Mouse (Mus musculus) thymus, postnatal 14 days (tissue): ENCODE results near the gene Popdc3.
"Not testable (repeated sequence)": the region's sequence is repeated elsewhere in the genome, so short reads cannot be mapped to it uniquely, and the experiment has no call there.

Source experiments
- DNase-seq: peaks from one replicate; pipeline ENCODE4 v3.0.0; 2021

Gene Popdc3

DNA sequence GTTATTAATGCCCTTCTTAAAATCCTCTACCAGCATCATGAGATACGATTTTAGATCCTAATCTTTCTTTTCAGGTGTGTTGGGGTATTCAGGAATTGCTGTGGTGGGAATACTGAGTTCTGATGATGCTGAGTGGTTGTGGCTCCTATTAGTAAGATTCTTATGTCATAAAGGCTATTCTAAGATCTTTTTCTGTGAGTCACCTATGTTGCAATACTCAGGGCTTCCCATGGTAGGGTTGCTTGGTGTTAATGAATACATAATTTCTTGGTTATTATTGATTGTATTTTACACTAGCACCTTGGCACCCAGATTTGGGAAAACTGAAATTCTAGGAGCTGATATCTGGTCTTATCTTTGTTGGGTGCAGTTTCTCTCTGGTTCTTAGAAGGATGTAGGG is 26.7 kb downstream of the Popdc3 start:
- no peak for DNase-seq

- no peak for DNase-seq
Observed at GRCm38 (mm10) chr10:45210201-45210600, 32.3 kb downstream of the Popdc3 start.

DNA sequence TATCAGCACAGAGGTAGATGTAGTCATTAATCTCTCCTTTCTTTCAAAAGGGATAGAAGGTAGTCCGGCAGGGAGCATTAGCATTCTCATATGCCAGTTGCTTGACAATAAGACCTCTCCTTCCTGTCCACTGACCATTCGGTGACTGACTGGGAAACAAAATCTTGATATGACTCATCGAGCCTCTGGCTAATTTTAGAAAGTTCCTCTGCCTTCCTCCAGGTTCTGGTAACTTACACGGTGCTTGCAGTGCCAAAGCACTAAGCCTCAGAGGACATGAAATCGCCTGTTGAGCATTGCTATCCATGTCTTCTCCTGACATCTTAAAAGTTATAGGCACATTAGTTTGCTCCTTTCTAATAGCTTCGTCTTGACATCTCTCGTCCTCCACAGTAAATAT is 38.8 kb downstream of the Popdc3 start:
- no peak for DNase-seq

- no peak for DNase-seq
Observed at GRCm38 (mm10) chr10:45229954-45230353, 52.1 kb downstream of the Popdc3 start.

- no peak for DNase-seq
Observed at GRCm38 (mm10) chr10:45233351-45233750, 55.5 kb downstream of the Popdc3 start.

- DNase-seq, result no peak
Observed at GRCm38 (mm10) chr10:45236304-45236703, 58.4 kb downstream of the Popdc3 start.

DNA sequence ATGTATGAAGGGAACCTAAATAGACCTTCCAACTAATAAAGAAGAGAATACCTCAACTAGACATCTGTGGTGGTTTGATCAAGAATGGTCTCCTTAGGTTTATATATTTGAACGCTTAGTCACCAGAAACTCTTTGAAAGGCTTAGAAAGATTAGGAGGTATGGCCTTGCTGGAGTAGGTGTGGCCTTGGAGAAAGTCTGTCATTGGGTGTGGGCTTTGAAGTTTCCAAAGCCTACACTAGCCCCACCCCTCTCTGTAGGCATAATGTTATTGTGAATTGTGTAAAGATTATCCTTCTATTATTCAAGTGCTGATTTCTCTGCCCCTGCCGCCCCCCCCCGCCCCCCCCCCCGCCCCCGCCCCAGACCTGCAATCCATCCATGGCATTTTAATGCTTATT is 59.6 kb downstream of the Popdc3 start:
- no peak for DNase-seq

- no peak for DNase-seq
Observed at GRCm38 (mm10) chr10:45260477-45260876, 82.6 kb downstream of the Popdc3 start.

GRCm38 (mm10) chr10:45262126-45262525 is 84.2 kb downstream of the Popdc3 start:
- no peak for DNase-seq

DNA sequence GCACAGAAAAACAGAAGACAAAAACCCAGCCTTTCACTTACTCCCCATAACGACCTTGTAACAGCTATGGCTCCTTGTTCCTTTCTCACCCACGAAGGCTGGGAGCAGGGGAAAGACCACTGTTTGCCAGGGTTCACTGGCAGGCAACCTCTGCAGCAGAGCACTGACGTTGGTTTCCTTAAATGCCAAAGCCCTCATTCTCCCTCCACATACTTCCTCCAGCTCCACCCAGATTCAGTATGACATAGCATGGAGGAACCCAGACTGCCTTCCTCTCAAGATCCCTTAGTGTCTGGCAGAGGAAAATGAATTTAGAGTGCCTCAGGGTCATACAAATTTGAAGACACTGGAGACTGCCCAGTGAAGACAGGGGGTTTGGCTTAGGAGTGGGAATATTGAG is 98.6 kb downstream of the Popdc3 start:
- DNase-seq, result no peak

DNA sequence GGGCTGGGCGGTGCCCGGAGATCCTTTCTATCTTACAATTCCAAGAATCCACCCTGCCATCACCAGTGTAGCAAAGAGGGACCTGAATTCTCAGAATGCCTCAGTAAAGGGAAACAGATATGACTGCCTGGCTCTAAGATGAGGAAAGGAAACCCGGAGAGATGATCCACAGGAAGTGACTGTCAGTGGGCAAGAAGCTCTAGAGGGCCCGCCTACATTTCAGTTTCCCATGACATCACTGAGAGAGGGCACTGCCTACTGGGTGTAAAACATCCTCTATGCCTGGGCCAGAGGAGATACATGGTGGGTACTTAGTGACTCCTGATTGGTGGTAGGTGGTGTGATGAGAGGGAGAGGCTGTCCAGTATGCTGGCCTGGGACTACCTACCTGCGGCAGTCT is 99.1 kb downstream of the Popdc3 start:
- no peak for DNase-seq

- no peak for DNase-seq
Observed at GRCm38 (mm10) chr10:45285651-45286050, 107.8 kb downstream of the Popdc3 start.

DNA sequence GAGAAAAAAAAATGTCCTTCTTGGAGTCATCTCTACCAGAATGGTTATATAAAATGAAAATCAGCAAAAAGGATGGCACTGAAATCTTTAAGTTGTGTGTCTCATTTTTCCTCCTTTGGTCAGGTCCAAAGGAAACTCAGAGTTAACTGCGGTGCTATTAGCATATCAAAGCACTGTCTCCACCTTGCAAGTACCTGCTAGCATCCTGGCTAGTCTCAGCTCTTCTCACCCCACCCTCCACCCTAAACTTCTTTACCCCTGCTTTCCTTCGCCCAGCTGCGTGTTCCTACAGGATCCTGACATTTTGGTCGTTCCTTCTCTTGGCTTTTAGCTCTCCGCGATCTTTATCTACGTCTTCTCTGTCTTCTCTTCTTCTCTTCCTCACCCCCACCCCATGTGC is 110.5 kb downstream of the Popdc3 start:
- DNase-seq, result no peak

DNA sequence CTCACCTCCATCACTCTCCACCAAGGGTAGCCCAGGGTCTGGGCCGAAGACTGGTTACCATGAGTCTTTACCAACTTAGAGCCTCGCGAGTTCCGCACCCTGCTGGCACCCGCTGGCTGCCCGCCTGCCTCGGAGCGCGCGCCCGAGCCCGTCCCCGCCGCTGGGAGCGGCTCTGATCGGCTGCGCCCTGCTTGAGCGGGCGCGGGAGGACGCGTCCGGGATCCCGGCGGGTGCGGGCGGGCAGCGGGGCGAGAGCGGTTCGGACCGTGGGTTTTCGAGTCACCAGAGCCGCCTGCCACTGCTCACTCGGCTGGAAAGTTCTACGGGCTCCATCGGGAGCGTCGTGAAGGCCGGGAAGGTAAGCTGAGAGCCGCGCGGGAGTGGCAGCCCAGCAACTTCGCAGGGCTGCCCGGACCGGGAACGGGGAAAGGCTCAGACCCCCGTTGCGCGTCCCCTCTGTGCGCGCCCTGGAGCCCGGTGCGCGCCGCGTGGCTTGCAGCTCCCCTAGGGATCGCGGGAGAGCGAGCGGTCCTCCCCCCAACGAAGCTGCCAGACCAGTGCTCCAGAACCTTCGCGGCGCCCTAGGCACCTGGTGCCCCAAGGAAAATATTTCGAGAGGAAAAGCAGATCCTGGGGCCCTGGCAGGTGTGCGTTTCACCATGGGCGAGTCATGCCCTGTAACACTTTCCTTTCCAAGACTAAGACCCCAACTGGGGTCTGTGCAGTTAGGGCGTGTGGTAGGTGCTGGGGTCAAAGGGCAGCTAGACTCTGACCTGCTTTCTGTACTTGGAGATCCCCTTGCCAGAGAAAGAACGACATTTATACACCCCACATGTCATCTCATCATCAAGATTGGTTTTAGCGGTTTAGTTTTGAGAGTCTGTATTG is 111.6 kb downstream of the Popdc3 start:
- peak; percentile 5 for DNase-seq

- DNase-seq, result no peak
Observed at GRCm38 (mm10) chr10:45290618-45291017, 112.7 kb downstream of the Popdc3 start.

GRCm38 (mm10) chr10:45292159-45292558 is 114.3 kb downstream of the Popdc3 start:
- not testable (repeated sequence) for DNase-seq

DNA sequence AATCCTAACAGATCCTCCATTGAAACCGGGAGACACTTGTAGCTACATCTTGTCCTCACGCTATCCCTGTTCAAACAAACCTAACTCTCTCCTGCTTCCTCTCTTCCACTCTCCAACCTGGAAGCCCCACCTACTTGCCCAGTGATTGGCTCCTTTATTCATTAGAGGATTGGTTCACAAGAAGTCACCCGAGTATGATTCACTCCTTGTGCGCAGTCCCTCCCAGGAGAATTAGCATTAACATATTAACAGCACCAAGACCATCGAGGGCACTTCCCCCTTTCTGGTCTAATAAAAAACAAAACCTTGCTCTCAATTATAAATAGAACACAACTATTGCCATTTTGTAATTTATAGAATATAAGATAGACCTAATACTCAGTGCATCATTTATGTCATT is 117.2 kb downstream of the Popdc3 start:
- no peak for DNase-seq

- no peak for DNase-seq
Observed at GRCm38 (mm10) chr10:45298503-45298902, 120.6 kb downstream of the Popdc3 start.

DNA sequence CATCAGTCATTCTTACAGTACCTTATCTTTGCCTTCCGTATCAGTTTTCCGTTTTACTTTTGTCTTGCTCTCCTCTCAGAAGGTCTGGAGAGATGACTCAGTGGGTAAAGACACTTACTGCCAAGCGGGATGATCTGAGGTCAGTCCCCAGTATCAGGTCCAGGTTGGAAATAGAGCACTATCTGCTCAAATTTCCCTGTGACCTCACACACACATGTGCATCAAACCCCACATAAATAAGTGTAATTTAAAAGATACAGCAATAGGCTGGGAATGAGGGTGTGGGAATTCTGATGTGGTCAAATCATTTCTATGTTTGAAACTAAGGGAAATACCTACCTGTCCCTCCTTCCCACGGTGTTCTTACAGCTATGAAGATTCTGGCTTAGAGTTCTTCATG is 121.6 kb downstream of the Popdc3 start:
- DNase-seq, result no peak

DNA sequence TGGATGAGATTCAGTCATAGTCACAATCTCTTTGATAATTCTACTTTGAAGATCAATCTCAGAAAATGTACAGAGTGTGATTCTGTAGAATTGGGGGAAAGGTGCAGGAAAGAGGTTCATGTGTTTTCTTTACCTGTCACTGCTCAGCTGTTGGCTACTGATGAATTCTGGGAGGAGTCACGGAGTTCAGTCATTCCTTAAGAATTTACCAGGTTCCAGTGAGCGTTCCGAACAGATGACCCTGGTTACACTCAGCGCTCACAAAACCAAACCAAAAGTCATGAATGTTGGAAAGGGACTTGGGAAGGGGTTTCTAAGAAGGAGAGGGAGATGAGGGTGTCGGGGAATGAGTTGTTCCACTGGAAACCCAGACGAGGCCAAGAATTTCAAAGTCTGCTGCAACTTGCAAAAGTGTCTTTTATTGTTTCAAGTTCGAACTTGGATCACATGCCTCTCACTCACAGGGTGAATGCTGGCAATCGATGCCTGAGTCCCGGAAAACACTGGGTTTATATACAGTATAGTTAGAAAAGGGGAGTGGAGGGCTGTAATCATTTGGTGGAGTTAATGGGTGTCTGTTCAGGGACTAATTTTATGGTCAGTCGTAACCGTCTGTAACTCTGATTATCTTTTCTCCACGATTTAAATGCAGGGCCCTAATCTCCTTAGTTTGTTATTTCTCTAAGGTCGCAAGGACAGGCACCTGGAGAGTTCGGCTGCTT is 125.6 kb downstream of the Popdc3 start:
- no peak for DNase-seq

DNA sequence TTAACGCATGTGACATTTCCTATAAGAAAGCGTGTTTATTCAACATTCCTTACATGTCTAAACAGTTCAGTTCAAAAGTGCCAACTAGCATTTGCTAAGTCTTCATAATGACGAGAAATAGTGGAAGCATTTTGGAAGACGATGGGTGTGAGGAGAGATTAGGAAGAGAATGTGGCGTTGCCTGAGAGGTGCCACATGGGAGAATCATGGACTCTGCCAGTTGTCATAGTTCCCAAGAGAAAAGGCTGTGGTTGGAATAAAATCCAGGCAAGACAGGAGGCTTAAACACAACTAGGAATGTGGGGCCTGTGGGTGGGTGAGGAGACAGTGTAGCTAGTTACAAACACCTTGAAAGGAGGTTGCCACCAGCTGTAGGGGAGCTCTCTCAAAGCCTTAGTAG is 127.3 kb downstream of the Popdc3 start:
- DNase-seq, result no peak

- DNase-seq, result no peak
Observed at GRCm38 (mm10) chr10:45311129-45311528, 133.2 kb downstream of the Popdc3 start.

GRCm38 (mm10) chr10:45311624-45312023 is 133.7 kb downstream of the Popdc3 start:
- no peak for DNase-seq

- no peak for DNase-seq
Observed at GRCm38 (mm10) chr10:45314865-45315264, 137.0 kb downstream of the Popdc3 start.
